Mouse (Mus musculus) lung, postnatal 4 days (tissue): ENCODE measurements at regions not wholly inside any gene's neighbourhood (a gene's known extent, or its start where the extent isn't known, plus 50 kb on each side); places are given as distances from the start of the nearest gene placed in this dataset.

Source experiments
- DNase-seq, 2 experiments: peaks; one replicate each; pipeline ENCODE4 v3.0.0; 2021

GRCm38 (mm10) chr13:111043637-111044036 is 211.2 kb upstream of the Actbl2 start:
- no peak for DNase-seq

DNA sequence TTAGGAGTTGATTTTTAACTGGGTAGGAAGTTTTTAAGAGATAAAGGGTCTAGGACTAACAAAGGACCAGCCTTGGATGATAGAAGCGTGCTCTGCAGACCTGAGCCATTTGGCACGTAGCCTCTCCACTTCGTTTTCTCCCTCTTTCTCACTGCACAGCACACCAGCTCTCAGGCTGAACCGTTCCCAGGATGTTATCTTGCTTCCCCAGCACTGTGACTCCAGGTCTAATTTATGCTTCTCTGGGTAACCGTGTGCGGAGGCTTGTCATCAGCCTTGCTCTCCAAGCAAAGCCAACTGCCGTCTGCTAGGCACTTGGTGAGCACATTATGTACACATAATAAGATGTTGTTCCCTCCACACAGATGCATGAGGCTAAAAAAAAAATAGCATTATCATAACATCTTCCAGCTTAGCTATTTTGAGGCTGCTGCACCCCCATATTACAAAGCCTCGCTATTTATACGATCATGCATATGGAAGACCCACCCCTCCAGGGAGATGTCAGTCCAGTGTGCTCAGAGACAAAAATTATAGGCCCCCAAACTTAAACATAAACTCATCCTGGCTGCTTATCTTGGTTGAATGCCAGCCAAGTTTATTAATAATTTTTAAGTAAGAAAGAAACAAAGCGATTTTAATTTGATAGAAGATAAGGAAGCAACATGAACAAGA is 210.3 kb upstream of the Actbl2 start:
- DNase-seq, result no peak

GRCm38 (mm10) chr13:111050097-111050496 is 204.7 kb upstream of the Actbl2 start:
- DNase-seq, result peak; percentile 47 to 56

DNA sequence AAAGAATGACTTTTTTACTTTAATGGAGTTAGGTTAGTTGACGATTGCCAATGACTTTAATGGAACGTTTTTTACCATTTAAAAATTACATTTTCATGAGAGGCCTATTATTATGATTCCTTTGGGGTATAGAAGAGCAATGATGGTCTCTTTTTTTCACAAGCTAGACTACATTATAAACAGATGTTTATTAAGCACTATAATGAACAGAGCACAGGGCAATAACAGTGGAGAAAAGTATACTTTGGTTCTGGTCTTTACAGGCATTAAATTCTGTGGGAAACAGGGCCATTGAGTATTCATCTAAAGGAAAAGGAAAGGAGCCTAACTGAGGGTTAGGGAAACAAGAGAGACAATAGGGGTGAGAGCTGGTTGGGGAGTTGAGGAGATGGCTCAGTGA is 199.0 kb upstream of the Actbl2 start:
- no peak for DNase-seq

- no peak for DNase-seq
These were observed 167.1 kb upstream of the Actbl2 start for GRCm38 (mm10) chr13:111087753-111088152.

- DNase-seq, result no peak
These were observed 158.7 kb upstream of the Actbl2 start for GRCm38 (mm10) chr13:111096071-111096470.

- no peak for DNase-seq
These were observed 157.5 kb upstream of the Actbl2 start for GRCm38 (mm10) chr13:111097336-111097735.

- no peak for DNase-seq
These were observed 156.1 kb upstream of the Actbl2 start for GRCm38 (mm10) chr13:111098738-111099137.

DNA sequence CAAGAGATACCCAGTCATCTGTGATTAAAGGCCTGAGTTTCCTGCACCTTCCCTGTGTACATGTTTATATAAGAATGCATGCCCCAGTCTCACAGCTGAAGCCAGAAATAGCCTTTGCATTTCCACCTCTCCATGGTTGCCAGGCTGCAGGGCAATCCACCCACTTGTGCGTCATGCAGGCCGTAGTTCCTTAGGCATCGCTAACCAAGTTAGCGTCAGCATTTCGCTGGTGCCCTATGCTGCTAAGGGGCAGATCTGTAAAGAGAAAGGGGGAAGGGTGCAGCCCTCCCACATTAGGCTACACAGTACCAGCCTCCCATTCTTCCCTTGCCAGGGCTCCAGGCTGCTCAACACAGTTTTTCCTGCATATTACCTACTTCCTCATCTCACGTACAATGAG is 155.6 kb upstream of the Actbl2 start:
- DNase-seq, result no peak

- no peak for DNase-seq
These were observed 154.4 kb upstream of the Actbl2 start for GRCm38 (mm10) chr13:111100448-111100847.

- no peak for DNase-seq
These were observed 150.1 kb upstream of the Actbl2 start for GRCm38 (mm10) chr13:111104567-111105219.

GRCm38 (mm10) chr13:111131108-111131507 is 123.7 kb upstream of the Actbl2 start:
- peak in 1 of 2 experiments; percentile 5 for DNase-seq

DNA sequence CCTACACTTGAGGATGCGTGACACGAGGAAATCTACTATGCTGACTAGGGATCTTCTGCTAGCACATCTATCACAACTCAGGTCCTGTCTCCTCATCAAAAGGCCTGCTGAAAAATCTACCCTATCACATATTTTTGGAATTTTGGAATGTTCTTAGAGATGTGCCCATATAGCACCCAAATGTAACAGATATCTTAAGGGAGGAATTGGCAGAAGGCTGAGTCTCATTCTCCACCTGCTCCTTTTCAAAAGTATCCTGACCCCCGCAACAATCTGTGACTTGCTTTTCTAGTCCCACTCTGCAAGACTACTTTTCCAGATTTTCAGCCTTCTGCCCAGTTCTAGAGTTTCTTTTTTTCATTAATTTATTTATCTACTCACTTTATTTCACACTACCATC is 118.4 kb upstream of the Actbl2 start:
- DNase-seq, result no peak

- DNase-seq, result no peak
These were observed 111.9 kb upstream of the Actbl2 start for GRCm38 (mm10) chr13:111142757-111143420.

GRCm38 (mm10) chr13:111144721-111145120 is 110.1 kb upstream of the Actbl2 start:
- no peak for DNase-seq

- DNase-seq, result no peak
These were observed 96.7 kb upstream of the Actbl2 start for GRCm38 (mm10) chr13:111157921-111158638.

- no peak for DNase-seq
These were observed 95.3 kb upstream of the Actbl2 start for GRCm38 (mm10) chr13:111159498-111159897.

GRCm38 (mm10) chr13:111165538-111165937 is 89.3 kb upstream of the Actbl2 start:
- DNase-seq, result no peak

GRCm38 (mm10) chr13:111170269-111171165 is 84.3 kb upstream of the Actbl2 start:
- no peak for DNase-seq

DNA sequence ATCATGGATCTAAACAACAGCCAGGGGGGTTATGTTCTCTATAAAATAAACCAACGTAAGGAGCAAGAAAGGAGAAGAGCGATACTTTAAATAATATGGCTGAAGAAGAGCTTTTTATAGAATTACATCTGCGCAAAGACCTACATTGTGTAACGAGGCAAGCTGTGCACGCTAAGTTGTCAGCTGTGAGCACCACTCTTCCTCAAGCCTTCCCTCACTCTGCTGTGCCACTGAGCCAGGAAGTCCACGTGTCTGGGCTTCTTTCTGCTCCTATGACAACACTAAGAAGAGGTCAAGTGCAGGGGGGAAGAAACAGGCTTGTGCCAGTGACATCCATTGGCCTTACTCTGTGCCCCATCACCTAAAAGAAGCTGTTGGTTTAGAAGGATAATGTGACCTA is 75.6 kb upstream of the Actbl2 start:
- no peak for DNase-seq

DNA sequence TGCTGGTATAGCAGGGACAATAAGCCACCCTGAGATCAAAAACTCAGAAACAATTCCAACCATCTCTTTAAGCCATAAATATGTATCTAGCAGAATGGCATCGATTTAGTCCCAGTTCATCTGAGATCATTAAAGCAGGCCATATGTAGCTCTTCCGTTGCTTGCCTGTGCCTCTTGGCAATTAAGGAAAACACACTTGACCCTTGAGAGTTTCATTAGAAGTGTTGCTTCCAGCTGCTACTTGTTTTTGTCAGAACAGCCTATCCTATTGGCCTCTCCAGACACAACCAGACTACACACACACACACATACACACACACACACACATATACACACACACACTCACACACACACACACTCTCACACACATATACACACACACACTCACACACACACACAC is 71.5 kb upstream of the Actbl2 start:
- DNase-seq, result no peak

DNA sequence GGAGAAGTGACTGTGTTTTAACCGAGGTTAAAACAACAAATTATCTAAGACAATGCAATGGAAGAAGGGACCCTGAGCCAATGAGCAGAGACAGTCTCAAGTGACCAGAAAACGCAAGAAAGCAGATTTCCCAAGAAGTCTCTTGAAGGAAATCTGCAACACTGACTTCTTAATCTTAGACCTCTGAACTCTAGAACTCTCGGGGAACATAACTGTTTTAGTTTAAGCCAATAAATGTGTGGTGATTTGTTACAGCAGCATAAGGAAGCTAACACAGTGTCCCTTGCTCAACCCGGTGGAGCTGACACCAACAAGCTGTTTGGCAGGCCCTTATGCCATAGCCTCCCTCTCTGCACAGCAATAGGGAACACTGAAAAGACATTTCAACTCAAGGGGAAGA is 69.0 kb upstream of the Actbl2 start:
- peak; percentile 19 to 72 for DNase-seq
